Mouse (Mus musculus) skeletal muscle tissue, adult 2 months (tissue): ENCODE data around the gene Mcrs1.
"Not testable (repeated sequence)": the region's sequence is repeated elsewhere in the genome, so short reads cannot be mapped to it uniquely, and the experiment has no call there.

Experiments used
- DNase-seq: peaks from one replicate; pipeline ENCODE4 v3.0.0-alpha.2; 2012; ENCODE audit warnings: low read depth, low spot score

Mcrs1 gene

DNA sequence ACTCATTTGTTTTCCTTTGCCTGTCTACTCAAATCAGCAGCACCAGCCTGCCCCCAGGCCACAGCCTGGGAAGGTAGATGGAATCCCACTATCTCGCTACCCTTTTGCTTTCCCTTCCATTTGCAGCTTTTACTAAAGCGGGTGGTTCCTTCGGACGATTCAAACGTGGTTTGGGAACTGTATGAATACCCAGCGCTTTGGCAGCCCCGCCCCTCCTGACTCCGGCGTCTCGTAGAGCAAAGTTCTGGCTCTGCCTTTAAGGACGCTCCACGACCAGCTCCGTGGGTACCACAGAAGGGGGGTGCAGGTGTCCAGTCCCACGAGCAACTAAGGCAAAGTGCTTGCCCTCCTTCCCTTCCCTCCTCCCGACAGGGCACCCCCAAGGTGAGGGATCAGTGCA is 650 bp downstream of the Mcrs1 start:
- DNase-seq: not testable (repeated sequence)

DNA sequence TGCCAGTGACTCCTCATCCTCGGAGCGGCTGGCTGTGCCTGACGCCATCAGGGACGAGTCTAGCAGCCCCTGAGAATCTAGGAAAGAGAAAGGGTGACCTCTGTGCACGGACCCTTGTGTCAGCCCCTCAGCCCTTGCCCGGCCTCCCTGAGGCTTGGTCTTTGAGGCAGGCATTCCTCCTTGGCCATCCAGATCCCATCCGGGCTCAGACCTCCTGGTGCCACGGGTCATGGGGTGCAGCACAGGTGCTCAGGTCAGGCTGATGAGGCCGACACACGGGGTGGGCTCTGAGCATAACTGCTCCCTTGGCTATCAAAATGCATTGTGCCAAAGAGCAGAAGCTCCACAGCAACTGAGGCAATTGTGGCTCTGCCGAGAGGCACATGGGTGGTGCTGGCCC is 1.8 kb downstream of the Mcrs1 start:
- DNase-seq: no peak

DNA sequence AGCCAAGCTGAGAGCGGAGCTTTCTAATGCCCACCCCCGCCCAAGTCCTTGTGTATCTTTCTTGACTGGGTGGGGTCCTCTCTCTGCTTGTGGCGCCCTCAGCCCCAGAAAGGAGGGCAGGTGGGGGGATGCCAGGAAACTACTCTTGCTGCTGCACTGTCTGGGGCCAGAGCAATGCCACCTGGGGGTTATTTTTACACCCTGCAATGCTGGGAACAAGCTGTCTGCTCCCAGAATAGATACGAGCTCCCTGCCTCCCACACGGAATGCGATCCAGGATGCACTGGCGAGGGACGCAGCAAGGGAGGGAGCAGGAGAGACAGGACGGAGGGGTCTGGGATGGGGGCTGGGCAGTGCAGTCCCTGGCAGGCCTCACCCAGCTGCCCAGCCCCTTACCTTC is 2.8 kb downstream of the Mcrs1 start:
- DNase-seq: peak; percentile 71

DNA sequence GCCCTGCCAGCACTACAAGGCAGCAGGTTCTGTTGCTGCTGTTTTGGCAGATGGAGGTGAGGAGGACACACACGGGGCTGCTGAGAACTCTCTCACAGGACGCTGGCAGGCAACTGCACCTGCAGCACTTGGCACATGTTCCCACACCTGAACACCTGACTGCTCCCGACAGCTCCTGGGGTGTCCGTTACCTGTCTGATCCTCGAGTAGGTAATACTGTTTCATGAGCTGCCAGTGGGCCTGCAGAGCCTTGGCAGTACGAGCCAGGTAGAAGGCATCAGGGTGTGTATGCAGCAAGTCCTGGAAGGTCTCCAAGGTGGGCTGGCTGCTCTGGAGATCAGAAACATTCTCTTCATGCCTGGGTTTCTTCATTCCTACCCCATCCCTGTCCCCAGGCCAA is 5.0 kb downstream of the Mcrs1 start:
- not testable (repeated sequence) for DNase-seq

- no peak for DNase-seq
Observed at GRCm38 (mm10) chr15:99242045-99242444, 9.7 kb downstream of the Mcrs1 start.

DNA sequence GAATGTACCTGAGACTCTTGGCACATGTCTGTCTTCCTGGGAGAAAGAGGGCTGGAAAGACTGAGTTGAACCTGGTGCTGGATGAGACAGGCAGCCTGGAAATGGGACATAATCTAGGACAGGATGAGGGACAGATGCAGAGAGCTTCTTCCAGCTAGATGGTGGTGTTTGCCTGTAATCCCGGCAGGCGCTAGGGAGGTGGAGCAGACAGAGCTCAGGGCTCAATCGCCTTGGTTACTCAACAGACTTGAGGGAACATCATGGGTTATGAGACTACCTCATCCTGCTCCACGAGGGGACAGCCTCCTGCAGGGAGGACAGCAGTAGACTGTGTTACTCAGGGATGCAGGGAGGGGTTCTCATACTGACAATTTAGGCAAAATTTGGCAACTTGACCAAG is 10.5 kb downstream of the Mcrs1 start:
- DNase-seq: no peak

DNA sequence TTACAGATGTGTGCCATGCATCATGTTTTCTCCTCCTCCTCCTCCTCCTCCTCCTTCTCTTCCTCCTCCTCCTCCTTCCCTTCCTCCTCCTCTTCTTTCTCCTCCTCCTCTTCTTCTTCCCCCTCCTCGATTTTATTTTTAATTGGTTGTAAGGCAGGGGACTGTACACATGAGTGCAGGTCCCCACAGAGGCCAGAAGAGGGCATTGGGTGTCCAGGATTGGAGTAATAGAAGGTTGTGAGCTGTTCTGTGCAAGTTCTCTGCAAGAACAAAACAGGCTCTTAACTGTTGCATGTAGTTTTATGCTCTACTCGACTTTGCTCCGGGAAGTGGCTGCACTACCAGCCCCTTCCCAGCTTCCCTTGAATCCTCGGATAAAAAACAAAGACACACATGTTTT is 11.6 kb downstream of the Mcrs1 start:
- DNase-seq: no peak

- DNase-seq: no peak
Observed at GRCm38 (mm10) chr15:99238006-99238405, 13.8 kb downstream of the Mcrs1 start.

GRCm38 (mm10) chr15:99234326-99235010 is 17.3 kb downstream of the Mcrs1 start:
- DNase-seq: no peak

DNA sequence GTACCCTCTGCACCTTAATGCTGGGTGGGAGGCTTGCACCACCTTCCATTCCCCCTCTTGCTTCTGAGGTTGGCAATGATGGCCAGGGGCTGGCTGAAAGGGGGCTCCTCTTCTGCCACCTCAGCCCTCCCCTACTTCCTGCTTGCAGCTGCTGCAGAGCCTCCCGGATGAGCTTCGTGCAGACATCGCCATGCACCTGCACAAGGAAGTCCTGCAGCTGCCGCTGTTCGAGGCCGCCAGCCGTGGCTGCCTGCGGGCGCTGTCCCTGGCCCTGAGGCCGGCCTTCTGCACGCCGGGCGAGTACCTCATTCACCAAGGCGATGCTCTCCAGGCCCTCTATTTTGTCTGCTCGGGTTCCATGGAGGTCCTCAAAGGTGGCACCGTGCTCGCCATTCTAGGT is 18.0 kb downstream of the Mcrs1 start:
- no peak for DNase-seq

GRCm38 (mm10) chr15:99231998-99232397 is 19.8 kb downstream of the Mcrs1 start:
- DNase-seq: no peak

DNA sequence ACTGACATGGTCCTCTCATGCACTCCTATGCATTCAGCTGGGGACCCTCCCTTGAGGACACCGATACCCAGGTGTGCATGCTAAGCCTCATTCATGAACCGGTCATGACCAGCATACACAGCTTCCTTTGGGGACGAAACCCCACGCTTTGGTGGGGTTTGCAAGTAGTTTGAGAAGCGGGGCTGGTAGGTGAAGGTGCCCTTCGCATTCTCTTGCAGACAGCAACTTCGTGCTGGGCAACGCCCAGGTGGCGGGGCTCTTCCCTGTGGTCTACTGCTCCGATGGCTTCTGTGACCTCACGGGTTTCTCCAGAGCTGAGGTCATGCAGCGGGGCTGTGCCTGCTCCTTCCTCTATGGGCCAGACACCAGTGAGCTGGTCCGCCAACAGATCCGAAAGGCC is 25.7 kb downstream of the Mcrs1 start:
- no peak for DNase-seq

DNA sequence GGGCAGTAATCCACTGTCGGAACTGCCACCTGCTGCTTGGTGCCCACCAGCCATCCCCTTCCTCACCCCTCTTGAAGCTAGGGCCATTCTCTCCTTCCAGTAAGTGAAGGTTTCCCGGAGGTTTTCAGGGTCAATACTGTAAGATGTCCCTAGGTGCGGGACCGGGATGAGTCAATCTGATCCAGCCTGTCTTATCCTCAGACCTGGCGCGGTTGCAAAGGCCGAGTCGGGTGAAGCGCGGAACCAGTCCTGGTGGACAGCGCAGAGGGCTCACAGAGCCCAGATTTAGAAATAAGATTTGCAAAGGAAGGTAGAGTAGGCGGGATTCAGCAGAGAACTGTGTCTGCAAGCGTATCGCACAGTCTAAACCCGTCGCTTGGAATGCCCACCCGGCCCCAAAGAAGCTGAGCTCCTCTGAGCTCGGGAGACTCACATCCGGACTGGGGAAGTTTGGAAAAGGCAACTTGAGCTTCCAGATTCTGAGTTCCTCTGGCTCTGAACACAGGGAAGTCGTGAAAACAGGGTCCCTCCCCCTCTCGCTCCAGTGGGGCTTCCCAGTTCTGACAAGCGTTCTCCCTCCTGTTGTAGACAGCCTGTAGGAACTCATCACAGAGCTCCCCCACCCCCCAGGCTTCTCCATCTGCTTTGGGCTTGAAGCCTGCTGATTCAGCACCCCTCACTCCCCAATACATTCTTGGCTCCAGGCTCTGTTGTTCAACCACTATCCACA is 26.5 kb downstream of the Mcrs1 start:
- no peak for DNase-seq

DNA sequence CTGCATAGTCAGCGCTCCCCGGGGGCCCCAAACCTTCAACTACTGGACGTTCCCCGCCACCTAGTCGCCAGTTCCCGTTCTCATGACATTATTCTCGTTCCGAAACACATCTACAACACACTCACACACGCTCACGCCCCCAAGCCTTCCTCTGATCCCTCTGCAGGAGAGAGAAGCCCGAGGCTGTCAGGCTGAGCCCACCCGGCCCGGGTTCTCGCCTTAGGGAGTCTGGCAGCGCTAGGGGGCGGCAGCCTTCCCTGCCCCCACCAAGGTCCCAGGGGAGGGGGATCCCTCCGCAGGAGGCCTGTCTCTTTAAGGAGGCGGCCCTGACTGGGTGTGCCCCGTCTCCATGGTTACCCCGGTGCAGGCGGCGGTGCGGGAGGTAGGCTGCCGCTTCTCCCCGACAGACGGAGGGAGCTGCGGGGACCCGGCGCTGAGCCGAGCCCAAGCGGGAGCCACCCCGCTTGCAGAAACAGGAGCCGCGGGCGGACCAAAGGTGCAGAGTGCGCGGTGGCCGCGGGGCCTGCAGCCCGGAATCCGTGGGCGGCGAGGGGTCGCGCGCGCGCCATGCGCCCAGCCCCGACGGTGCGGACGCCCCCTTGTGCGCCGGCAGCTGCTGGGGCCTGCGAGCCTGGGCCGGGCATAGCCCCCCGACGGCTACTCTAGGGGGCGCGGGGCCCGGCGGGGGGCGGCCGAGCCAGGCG is 27.4 kb downstream of the Mcrs1 start, which contains the start of gene Kcnh3:
Gene Kcnh3 (plus strand): TSS at position 654 of the 704 bp plus-strand sequence.
- no peak for DNase-seq

GRCm38 (mm10) chr15:99223585-99224207 is 28.1 kb downstream of the Mcrs1 start:
- DNase-seq: no peak

GRCm38 (mm10) chr15:99222794-99223584 is 28.8 kb downstream of the Mcrs1 start:
- DNase-seq: no peak

GRCm38 (mm10) chr15:99221315-99221952 is 30.3 kb downstream of the Mcrs1 start:
- no peak for DNase-seq

DNA sequence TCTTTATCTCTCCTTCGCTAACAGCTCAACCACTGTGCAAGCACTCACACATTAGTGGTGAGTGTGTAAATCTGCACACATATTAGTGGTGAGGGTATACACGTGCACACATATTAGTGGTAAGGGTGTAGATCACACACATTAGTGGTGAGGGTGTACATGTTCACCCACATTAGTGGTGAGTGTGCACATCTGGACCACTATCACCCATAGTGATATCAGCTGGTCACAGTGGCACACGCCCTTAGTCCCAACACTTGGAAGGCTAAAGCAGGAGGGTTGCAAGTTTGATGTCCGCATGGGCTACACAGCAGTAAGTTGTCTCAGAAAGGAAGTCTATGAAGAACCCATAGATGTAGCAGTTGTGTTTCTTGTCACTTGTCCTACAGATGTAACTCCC is 34.1 kb downstream of the Mcrs1 start:
- DNase-seq: no peak

DNA sequence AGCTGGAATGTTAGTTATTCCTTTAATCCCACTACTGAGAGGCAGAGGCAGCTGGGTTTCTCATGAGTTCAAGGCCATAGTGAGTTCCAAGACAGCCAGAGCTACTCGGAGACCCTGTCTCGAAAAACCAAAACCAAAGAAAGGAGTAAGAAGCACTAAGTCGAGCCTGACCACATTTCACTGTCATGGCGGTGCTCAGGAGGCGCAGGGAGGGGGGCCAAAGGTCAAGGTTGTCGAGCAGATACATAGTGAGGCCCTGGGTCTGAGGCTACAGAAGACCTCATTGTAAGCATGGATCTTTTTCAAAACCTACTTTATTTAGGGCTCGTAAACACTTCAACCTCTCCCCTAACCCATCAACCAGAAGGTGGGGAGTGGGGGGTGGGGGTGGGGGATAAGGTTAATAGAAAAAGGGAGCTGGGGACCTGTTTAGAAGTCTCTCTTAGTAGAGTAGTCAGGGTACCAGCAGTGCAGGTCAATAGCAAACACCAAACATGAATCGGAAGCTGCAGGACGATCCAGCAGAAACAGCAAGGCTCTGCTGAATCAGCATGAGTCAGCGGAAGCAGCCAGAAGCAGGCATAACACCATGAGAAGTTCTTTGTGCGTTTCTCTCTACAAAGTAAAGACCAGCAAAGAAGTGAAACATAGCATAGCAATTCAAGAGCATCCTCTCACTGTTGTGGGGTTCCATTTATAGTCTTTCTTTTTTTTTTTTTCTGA is 35.9 kb downstream of the Mcrs1 start:
- DNase-seq: no peak

DNA sequence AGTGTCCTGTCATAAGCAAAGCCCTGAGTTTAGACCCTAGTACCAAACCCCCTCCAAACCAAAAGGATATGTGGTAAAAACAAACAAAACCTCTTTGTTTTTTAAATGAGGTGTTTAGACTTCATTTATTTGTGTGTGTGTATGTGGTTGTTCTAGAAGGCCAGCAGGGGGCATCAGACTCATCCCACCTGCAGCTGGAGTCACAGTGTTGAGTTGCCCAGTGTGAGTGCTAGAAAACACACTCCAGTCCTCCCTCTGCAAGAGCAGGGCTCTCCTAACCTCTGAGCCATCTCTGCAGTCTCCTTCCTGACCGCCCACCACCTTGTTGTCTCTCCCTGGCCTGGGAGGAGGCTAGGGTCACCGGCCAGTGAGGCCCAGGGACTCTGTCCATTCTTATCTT is 36.8 kb downstream of the Mcrs1 start:
- peak; percentile 12 for DNase-seq
